In genomic region chr4:114986591-114987432, GRCm38 (mm10) we compare ENCODE assay signal across 8 mouse cellular contexts. TPM values are rescaled to one million over a fixed set of nuclear protein-coding genes. Genes with fewer than 3 reads are reported as not detected.
DNase-seq lines count a peak whose midpoint lies in the region; ATAC-seq and TF ChIP-seq lines count a peak whose summit lies in the region.

Gene Cmpk1, minus strand, starts transcription at chr4:114987241.

- H3K9me3 ChIP-seq in heart, embryonic 11.5 days (replicated peaks; ENCODE audit: control insufficient read depth, low read length): no peaks in the 10 kb centered on the region
- H3K9me3 ChIP-seq in kidney, embryonic 15.5 days (replicated peaks): no peaks in the 10 kb centered on the region
- H3K9me3 ChIP-seq in limb, embryonic 15.5 days: no peaks in the 10 kb centered on the region
- no peaks in the 10 kb centered on the region for H3K9me3 ChIP-seq in midbrain, postnatal 0 days (ENCODE audit: low read length)

- peak within 1 kb of the TSS; percentile 76 for H3K4me2 ChIP-seq in heart, embryonic 11.5 days
- H3K4me2 ChIP-seq in kidney, embryonic 15.5 days: peak within 1 kb of the TSS; percentile 58
- peak within 1 kb of the TSS; percentile 59 for H3K4me2 ChIP-seq in limb, embryonic 15.5 days
- H3K4me2 ChIP-seq in midbrain, postnatal 0 days (ENCODE audit: low read depth, low read length, poor library complexity, severe bottlenecking): peak within 1 kb of the TSS; percentile 65

- TF ChIP-seq CTCF in brain, embryonic 14.5 days (IDR thresholded peaks at IDR 0.05; ENCODE audit: borderline replicate concordance, extremely low read depth, insufficient read depth, insufficient read length): no peak
- TF ChIP-seq CTCF in midbrain, postnatal 0 days (IDR thresholded peaks at IDR 0.05): no peak

- H3K36me3 ChIP-seq in heart, embryonic 11.5 days (ENCODE audit: control insufficient read depth, insufficient read depth, low read length): no peaks in the 10 kb centered on the region
- H3K36me3 ChIP-seq in kidney, embryonic 15.5 days: no peaks in the 10 kb centered on the region
- H3K36me3 ChIP-seq in limb, embryonic 15.5 days: no peaks in the 10 kb centered on the region
- no peaks in the 10 kb centered on the region for H3K36me3 ChIP-seq in midbrain, postnatal 0 days (ENCODE audit: insufficient read depth, low read length)

- peak within 1 kb of the TSS; percentile 100 for H3K27ac ChIP-seq in heart, embryonic 11.5 days (ENCODE audit: low read depth, low read length)
- H3K27ac ChIP-seq in kidney, embryonic 15.5 days: peak within 1 kb of the TSS; percentile 99
- H3K27ac ChIP-seq in limb, embryonic 15.5 days: peak within 1 kb of the TSS; percentile 100
- H3K27ac ChIP-seq in midbrain, postnatal 0 days (ENCODE audit: low read depth, low read length): peak within 1 kb of the TSS; percentile 100

- under 1% methylated on average over 92 of the region's 93 CpGs for WGBS in heart, embryonic 11.5 days (ENCODE audit: insufficient replicate concordance)
- under 1% methylated on average over 93 of the region's 93 CpGs for WGBS in kidney, embryonic 15.5 days
- WGBS in limb, embryonic 15.5 days: under 1% methylated on average over 85 of the region's 93 CpGs
- under 1% methylated on average over 57 of the region's 93 CpGs for WGBS in midbrain, postnatal 0 days

- peak; percentile 89 for ATAC-seq in erythroblast, adult 5-6 weeks (replicated peaks; ENCODE audit: low FRiP score, poor library complexity, severe bottlenecking)
- ATAC-seq in heart, embryonic 11.5 days (replicated peaks; ENCODE audit: insufficient number of reproducible peaks, low FRiP score, low TSS enrichment): peak; percentile 92
- ATAC-seq in kidney, embryonic 15.5 days (replicated peaks; ENCODE audit: low FRiP score): peak; percentile 98
- peak; percentile 96 for ATAC-seq in limb, embryonic 15.5 days (ENCODE audit: insufficient number of reproducible peaks, low FRiP score, low TSS enrichment, low read depth)
- ATAC-seq in midbrain, postnatal 0 days (ENCODE audit: low FRiP score): peak; percentile 95

- H3K4me3 ChIP-seq in heart, embryonic 11.5 days (ENCODE audit: low read depth, low read length): peak within 1 kb of the TSS; percentile 88
- peak within 1 kb of the TSS; percentile 85 for H3K4me3 ChIP-seq in kidney, embryonic 15.5 days (replicated peaks)
- peak within 1 kb of the TSS; percentile 91 for H3K4me3 ChIP-seq in limb, embryonic 15.5 days
- peak within 1 kb of the TSS; percentile 84 for H3K4me3 ChIP-seq in midbrain, postnatal 0 days (ENCODE audit: low read depth, low read length)

- H3K9ac ChIP-seq in heart, embryonic 11.5 days (ENCODE audit: low read depth, low read length): peak within 1 kb of the TSS; percentile 97
- H3K9ac ChIP-seq in kidney, embryonic 15.5 days: peak within 1 kb of the TSS; percentile 84
- H3K9ac ChIP-seq in limb, embryonic 15.5 days: peak within 1 kb of the TSS; percentile 98
- peak within 1 kb of the TSS; percentile 98 for H3K9ac ChIP-seq in midbrain, postnatal 0 days (replicated peaks; ENCODE audit: low read length, poor library complexity, severe bottlenecking)

- DNase-seq in CD4-positive helper T cell, adult 2 months (ENCODE audit: low read depth, low spot score): peak; percentile 89
- peak; percentile 94 for DNase-seq in brain, embryonic 14.5 days (ENCODE audit: low read depth)
- DNase-seq in midbrain, postnatal 0 days (ENCODE audit: low spot score): peak; percentile 91
- peak; percentile 67 to 81 for DNase-seq in spleen, postnatal 14 days (ENCODE audit: low spot score in 2 of 2)

- 0 out of 2 replicates have a peak, but pooled peaks cover 3% of the 10 kb centered on the region for H3K4me1 ChIP-seq in heart, embryonic 11.5 days (ENCODE audit: control insufficient read depth, insufficient read depth, low read length)
- peaks cover 11% of the 10 kb centered on the region; the same call in 1 of the 2 replicates for H3K4me1 ChIP-seq in kidney, embryonic 15.5 days
- no peaks in the 10 kb centered on the region; the same call in 1 of the 2 replicates for H3K4me1 ChIP-seq in limb, embryonic 15.5 days
- peaks cover 2% of the 10 kb centered on the region; the same call in 1 of the 2 replicates for H3K4me1 ChIP-seq in midbrain, postnatal 0 days (ENCODE audit: insufficient read depth, low read length)

- no peaks in the 10 kb centered on the region for H3K27me3 ChIP-seq in heart, embryonic 11.5 days (ENCODE audit: control insufficient read depth, insufficient read depth, low read length)
- no peaks in the 10 kb centered on the region for H3K27me3 ChIP-seq in kidney, embryonic 15.5 days
- no peaks in the 10 kb centered on the region for H3K27me3 ChIP-seq in limb, embryonic 15.5 days
- no peaks in the 10 kb centered on the region for H3K27me3 ChIP-seq in midbrain, postnatal 0 days (ENCODE audit: insufficient read depth, low read length)

- peak; percentile 59 for TF ChIP-seq POLR2A in brain, embryonic 14.5 days (IDR thresholded peaks at IDR 0.05; ENCODE audit: borderline replicate concordance, extremely low read depth, insufficient read depth, insufficient read length, poor library complexity, severe bottlenecking)

RNA-seq across cellular contexts. Expression of gene Cmpk1, which starts in this region (rescaled TPM):
- 64.5 and 71.7 TPM in 2 replicates for polyA plus RNA-seq in brain, embryonic 14.5 days (2012; rRNA removed)
- total RNA-seq in erythroblast, adult 5-6 weeks (2015; ENCODE audit: low replicate concordance): 20.9 and 31.3 TPM in 2 replicates
- 19.4 and 29.1 TPM in 2 replicates for total RNA-seq in erythroblast, adult 5-6 weeks (2017; ENCODE audit: low replicate concordance)
- polyA plus RNA-seq in heart, embryonic 11.5 days (2014; fragmentation: Nextera tagmentation; extraction: Ambion mirVana): 70.0 and 76.9 TPM in 2 replicates
- polyA plus RNA-seq in kidney, embryonic 15.5 days (2015; fragmentation: Nextera tagmentation; extraction: Ambion mirVana): 91.9 and 101 TPM in 2 replicates
- polyA plus RNA-seq in limb, embryonic 15.5 days (2015; fragmentation: Nextera tagmentation; extraction: Ambion mirVana): 125 and 130 TPM in 2 replicates
- total RNA-seq in midbrain, postnatal 0 days (2014; rRNA removed): 83.6 and 116 TPM in 2 replicates
- 231 and 234 TPM in 2 replicates for polyA plus RNA-seq in midbrain, postnatal 0 days (2015; fragmentation: Nextera tagmentation; extraction: Ambion mirVana)

Comparison
In these comparisons a context has a peak if more than half of its experiments do, and no peak if none do; other contexts are left out.
1. Peak in every context shown above with its lines: DNase-seq, ATAC-seq, H3K4me3 ChIP-seq and H3K27ac ChIP-seq.